ENCODE assay signal across 33 mouse cellular contexts in genomic region chr19:25802692-25803091, GRCm38 (mm10).
"Had no signal": no experiment of that assay in that cellular context is flagged by ENCODE, and none has a peak within 500 bp of the region (broad histone marks: within the 10 kb centered on the region; RNA-seq: fewer than 3 reads in every experiment).

No protein-coding gene starts in this region.

- H3K36me3 ChIP-seq: limb, embryonic 10.5 days; limb, embryonic 12.5 days; limb, embryonic 13.5 days; limb, embryonic 15.5 days; liver, embryonic 12.5 days; liver, embryonic 13.5 days; liver, embryonic 15.5 days; lung, embryonic 15.5 days; midbrain, embryonic 10.5 days; midbrain, embryonic 12.5 days; midbrain, embryonic 13.5 days; midbrain, embryonic 15.5 days; neural tube, embryonic 12.5 days; neural tube, embryonic 13.5 days had no signal

- ATAC-seq: liver, embryonic 12.5 days; liver, postnatal 0 days; lung, postnatal 0 days; midbrain, embryonic 13.5 days; midbrain, embryonic 15.5 days; midbrain, embryonic 16.5 days had no signal

- H3K27ac ChIP-seq: limb, embryonic 10.5 days; limb, embryonic 12.5 days; limb, embryonic 13.5 days; limb, embryonic 15.5 days; liver, embryonic 12.5 days; liver, embryonic 13.5 days; liver, embryonic 14.5 days; liver, embryonic 15.5 days; lung, embryonic 15.5 days; macrophage; midbrain, embryonic 10.5 days; midbrain, embryonic 12.5 days; midbrain, embryonic 13.5 days; midbrain, embryonic 15.5 days; neural tube, embryonic 12.5 days; neural tube, embryonic 13.5 days had no signal

- H3K4me3 ChIP-seq: limb, embryonic 10.5 days; limb, embryonic 12.5 days; limb, embryonic 13.5 days; limb, embryonic 15.5 days; liver, embryonic 12.5 days; liver, embryonic 13.5 days; liver, embryonic 15.5 days; lung, embryonic 15.5 days; megakaryocyte, embryonic 14.5 days; midbrain, embryonic 10.5 days; midbrain, embryonic 12.5 days; midbrain, embryonic 13.5 days; midbrain, embryonic 15.5 days; myocyte; neural tube, embryonic 12.5 days; neural tube, embryonic 13.5 days had no signal

- H3K9ac ChIP-seq: limb, embryonic 12.5 days; limb, embryonic 13.5 days; limb, embryonic 15.5 days; liver, embryonic 12.5 days; liver, embryonic 13.5 days; liver, embryonic 14.5 days; liver, embryonic 15.5 days; liver, postnatal 0 days; lung, embryonic 14.5 days; lung, embryonic 15.5 days; midbrain, embryonic 12.5 days; midbrain, embryonic 13.5 days; midbrain, embryonic 15.5 days; neural tube, embryonic 12.5 days; neural tube, embryonic 13.5 days had no signal

- H3K4me1 ChIP-seq: limb, embryonic 12.5 days; limb, embryonic 13.5 days; limb, embryonic 15.5 days; liver, embryonic 12.5 days; liver, embryonic 13.5 days; liver, embryonic 15.5 days; lung, embryonic 15.5 days; megakaryocyte, embryonic 14.5 days; midbrain, embryonic 10.5 days; midbrain, embryonic 12.5 days; midbrain, embryonic 13.5 days; midbrain, embryonic 15.5 days; neural tube, embryonic 12.5 days; neural tube, embryonic 13.5 days had no signal

- H3K9me3 ChIP-seq: limb, embryonic 10.5 days; limb, embryonic 12.5 days; limb, embryonic 13.5 days; limb, embryonic 15.5 days; liver, embryonic 12.5 days; liver, embryonic 13.5 days; liver, embryonic 15.5 days; lung, embryonic 15.5 days; midbrain, embryonic 10.5 days; midbrain, embryonic 12.5 days; midbrain, embryonic 13.5 days; midbrain, embryonic 15.5 days; neural tube, embryonic 12.5 days; neural tube, embryonic 13.5 days had no signal

- DNase-seq: left cerebral cortex, postnatal 4 days; liver; liver, embryonic 13.5 days; liver, postnatal 0 days; lung, adult 18-20 months; lung, adult 2 months; lung, embryonic 14.5 days; lung, postnatal 10 days; lung, postnatal 14 days; lung, postnatal 36 days; lung, postnatal 4 days; midbrain, embryonic 14.5 days had no signal

- H3K4me2 ChIP-seq: limb, embryonic 12.5 days; limb, embryonic 13.5 days; limb, embryonic 15.5 days; liver, embryonic 11.5 days; liver, embryonic 12.5 days; liver, embryonic 13.5 days; liver, embryonic 15.5 days; lung, embryonic 14.5 days; lung, embryonic 15.5 days; midbrain, embryonic 11.5 days; midbrain, embryonic 12.5 days; midbrain, embryonic 13.5 days; midbrain, embryonic 15.5 days; neural tube, embryonic 12.5 days; neural tube, embryonic 13.5 days had no signal

- H3K27me3 ChIP-seq: limb, embryonic 15.5 days; liver, embryonic 12.5 days; liver, embryonic 13.5 days; liver, embryonic 15.5 days; lung, embryonic 15.5 days; megakaryocyte, embryonic 14.5 days; midbrain, embryonic 12.5 days; midbrain, embryonic 13.5 days; midbrain, embryonic 15.5 days; neural tube, embryonic 12.5 days; neural tube, embryonic 13.5 days had no signal
